Mouse (Mus musculus) midbrain, embryonic 12.5 days (tissue): ENCODE measurements at regions not wholly inside any gene's neighbourhood (a gene's known extent, or its start where the extent isn't known, plus 50 kb on each side); places are given as distances from the start of the nearest gene placed in this dataset.

ENCODE experiments used
- ATAC-seq: fragments of 200-750 bp; cut with Nextera tagmentation; 2 replicates; pipeline ENCODE4 v1.8.0; 2017; ENCODE audit warnings: low read depth, moderate TSS enrichment, moderate library complexity; ENCODE audit not compliant: low FRiP score
- H3K27ac ChIP-seq: fragments of 300-500 bp; sonication (generic); replicated peaks from 2 replicates; pipeline ENCODE4 v1.5.1; 2016; ENCODE audit warnings: mild to moderate bottlenecking
- H3K27me3 ChIP-seq: fragments of 300-500 bp; sonication (generic); 2 replicates; pipeline ENCODE4 v1.6.1; 2016; ENCODE audit warnings: mild to moderate bottlenecking
- H3K36me3 ChIP-seq: fragments of 300-500 bp; sonication (generic); 2 replicates; pipeline ENCODE4 v1.6.1; 2016
- H3K4me1 ChIP-seq: fragments of 300-500 bp; sonication (generic); 2 replicates; pipeline ENCODE4 v1.6.1; 2016
- H3K4me2 ChIP-seq: fragments of 300-500 bp; sonication (generic); replicated peaks from 2 replicates; pipeline ENCODE4 v1.6.1; 2016; ENCODE audit warnings: mild to moderate bottlenecking, moderate library complexity
- H3K4me3 ChIP-seq: fragments of 300-500 bp; sonication (generic); 2 replicates; pipeline ENCODE4 v1.5.1; 2016; ENCODE audit warnings: mild to moderate bottlenecking
- H3K9ac ChIP-seq: fragments of 300-500 bp; sonication (generic); replicated peaks from 2 replicates; pipeline ENCODE4 v1.6.1; 2016; ENCODE audit warnings: mild to moderate bottlenecking, moderate library complexity
- H3K9me3 ChIP-seq: fragments of 300-500 bp; sonication (generic); 2 replicates; pipeline ENCODE4 v1.6.1; 2016; ENCODE audit warnings: mild to moderate bottlenecking
- WGBS: fragments of 180-500 bp; shearing (Covaris S2); methylation state at CpG from one replicate; pipeline ENCODE4 v1.1.7; 2016; 5-methylcytosine and 5-hydroxymethylcytosine counted together

GRCm38 (mm10) chr14:61997736-61998135 lies 294.7 kb upstream of the Rnaseh2b start:
- peaks cover 15% of the 10 kb centered on the region for H3K4me1 ChIP-seq
- no peak overlapping the region for H3K9ac ChIP-seq
- no peaks in the 10 kb centered on the region for H3K27me3 ChIP-seq
- no peak overlapping the region for H3K4me3 ChIP-seq
- no peaks in the 10 kb centered on the region for H3K9me3 ChIP-seq
- no peaks in the 10 kb centered on the region for H3K36me3 ChIP-seq
- ATAC-seq = no peak
- no peak overlapping the region for H3K27ac ChIP-seq
- no peak overlapping the region for H3K4me2 ChIP-seq

- Histone ChIP-seq H3K27me3 (no peaks in the 10 kb centered on the region), H3K9me3 (no peaks in the 10 kb centered on the region), H3K4me3 (no peak overlapping the region), H3K27ac (no peak overlapping the region), H3K36me3 (no peaks in the 10 kb centered on the region), H3K4me1 (peaks cover 20% of the 10 kb centered on the region), H3K9ac (no peak overlapping the region), H3K4me2 (no peak overlapping the region)
- no peak for ATAC-seq
- 80% methylated on average over 3 of the region's 3 CpGs for WGBS
These were observed 294.1 kb upstream of the Rnaseh2b start for GRCm38 (mm10) chr14:61998259-61998658.

GRCm38 (mm10) chr14:62001481-62001949 lies 290.9 kb upstream of the Rnaseh2b start:
- H3K9me3 ChIP-seq = no peaks in the 10 kb centered on the region
- H3K4me2 ChIP-seq = peak overlapping the region; percentile 7; the same call in 1 of the 2 replicates
- WGBS = 13% methylated on average over 7 of the region's 7 CpGs
- H3K36me3 ChIP-seq = no peaks in the 10 kb centered on the region
- H3K27me3 ChIP-seq = no peaks in the 10 kb centered on the region
- no peak for ATAC-seq
- H3K4me3 ChIP-seq = no peak overlapping the region
- H3K27ac ChIP-seq = no peak overlapping the region
- H3K9ac ChIP-seq = no peak overlapping the region
- H3K4me1 ChIP-seq = peaks cover 25% of the 10 kb centered on the region

GRCm38 (mm10) chr14:62002131-62002530 lies 290.3 kb upstream of the Rnaseh2b start:
- no peak overlapping the region for H3K27ac ChIP-seq
- WGBS = 60% methylated on average over 5 of the region's 5 CpGs
- ATAC-seq = no peak

DNA sequence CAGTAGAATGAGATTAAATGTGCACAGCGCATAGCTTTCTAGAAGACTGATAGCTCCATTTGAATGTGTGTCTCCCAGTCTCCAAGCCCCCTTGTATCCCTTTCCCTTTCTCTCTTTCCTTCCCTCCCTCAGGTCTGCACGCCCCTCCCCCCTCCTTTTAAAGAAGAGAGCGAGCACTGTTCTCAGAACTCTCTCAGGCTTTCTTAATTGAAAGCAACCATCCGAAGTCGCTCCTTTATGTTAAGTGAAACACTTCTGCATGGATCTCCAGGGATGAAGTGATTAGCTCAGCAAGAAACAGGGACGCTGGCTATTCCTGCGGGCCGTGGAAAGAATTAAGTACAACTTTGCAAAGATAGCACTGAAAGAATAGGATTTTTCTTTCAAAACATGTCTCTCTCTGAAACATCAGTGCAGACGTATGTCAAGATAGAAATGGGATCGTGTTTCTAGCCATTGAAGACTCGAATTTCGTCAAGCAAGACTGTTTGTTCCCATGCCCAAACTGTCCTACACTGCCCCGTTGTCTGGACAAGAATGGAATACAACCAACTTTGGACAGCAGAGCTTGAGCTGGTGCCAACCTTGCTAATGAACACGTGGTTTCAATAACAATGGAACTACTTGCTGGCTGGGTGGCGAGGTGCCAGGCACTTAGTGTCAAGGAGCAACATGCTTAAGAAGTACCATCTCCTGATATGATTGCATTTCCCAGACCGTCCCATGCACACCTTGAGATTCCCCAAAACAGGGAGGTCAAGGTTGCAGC lies 289.2 kb upstream of the Rnaseh2b start:
- H3K27me3 ChIP-seq = no peaks in the 10 kb centered on the region
- no peak overlapping the region for H3K9ac ChIP-seq
- no peak overlapping the region for H3K27ac ChIP-seq
- H3K36me3 ChIP-seq = no peaks in the 10 kb centered on the region
- 0 out of 2 replicates have a peak, but pooled peaks have one; percentile 27 for ATAC-seq
- whole genome bisulfite sequencing = 25% methylated on average over 16 of the region's 16 CpGs
- peak overlapping the region; percentile 16 for H3K4me2 ChIP-seq
- H3K9me3 ChIP-seq = no peaks in the 10 kb centered on the region
- H3K4me1 ChIP-seq = peaks cover 25% of the 10 kb centered on the region
- no peak overlapping the region for H3K4me3 ChIP-seq

More at GRCm38 (mm10) chr14:62002131-62002530, 290.3 kb upstream of the Rnaseh2b start:
- Histone ChIP-seq H3K9me3 (no peaks in the 10 kb centered on the region), H3K4me1 (peaks cover 25% of the 10 kb centered on the region), H3K36me3 (no peaks in the 10 kb centered on the region), H3K4me2 (no peak overlapping the region), H3K4me3 (no peak overlapping the region), H3K27me3 (no peaks in the 10 kb centered on the region), H3K9ac (no peak overlapping the region)

GRCm38 (mm10) chr14:62003797-62004196 lies 288.6 kb upstream of the Rnaseh2b start:
- Histone ChIP-seq H3K36me3 (no peaks in the 10 kb centered on the region), H3K4me3 (no peak overlapping the region), H3K4me1 (peaks cover 25% of the 10 kb centered on the region), H3K9ac (no peak overlapping the region), H3K27me3 (no peaks in the 10 kb centered on the region), H3K9me3 (no peaks in the 10 kb centered on the region), H3K27ac (no peak overlapping the region), H3K4me2 (no peak overlapping the region)
- no peak for ATAC-seq
- WGBS = 93% methylated on average over 2 of the region's 2 CpGs

- ATAC-seq = no peak
- Histone ChIP-seq H3K9ac (no peak overlapping the region), H3K4me2 (no peak overlapping the region), H3K27me3 (no peaks in the 10 kb centered on the region), H3K36me3 (no peaks in the 10 kb centered on the region), H3K4me3 (no peak overlapping the region), H3K4me1 (no peaks in the 10 kb centered on the region; the same call in 1 of the 2 replicates), H3K27ac (no peak overlapping the region), H3K9me3 (no peaks in the 10 kb centered on the region)
- WGBS = 90% methylated on average over 5 of the region's 5 CpGs
These were observed 283.7 kb upstream of the Rnaseh2b start for GRCm38 (mm10) chr14:62008707-62009106.

- H3K4me3 ChIP-seq = no peak overlapping the region
- H3K9me3 ChIP-seq = no peaks in the 10 kb centered on the region
- no peak overlapping the region for H3K27ac ChIP-seq
- no peak for ATAC-seq
- 89% methylated on average over 4 of the region's 4 CpGs for WGBS
- no peak overlapping the region for H3K4me2 ChIP-seq
- H3K9ac ChIP-seq = no peak overlapping the region
- H3K27me3 ChIP-seq = no peaks in the 10 kb centered on the region
- H3K4me1 ChIP-seq = no peaks in the 10 kb centered on the region
- no peaks in the 10 kb centered on the region for H3K36me3 ChIP-seq
These were observed 273.6 kb upstream of the Rnaseh2b start for GRCm38 (mm10) chr14:62018804-62019203.

GRCm38 (mm10) chr14:62020996-62021395 lies 271.4 kb upstream of the Rnaseh2b start:
- Histone ChIP-seq H3K4me3 (no peak overlapping the region), H3K36me3 (no peaks in the 10 kb centered on the region), H3K27ac (no peak overlapping the region), H3K4me1 (no peaks in the 10 kb centered on the region), H3K9ac (no peak overlapping the region), H3K27me3 (no peaks in the 10 kb centered on the region), H3K4me2 (no peak overlapping the region), H3K9me3 (no peaks in the 10 kb centered on the region)
- ATAC-seq = no peak
- 78% methylated on average over 3 of the region's 3 CpGs for WGBS

DNA sequence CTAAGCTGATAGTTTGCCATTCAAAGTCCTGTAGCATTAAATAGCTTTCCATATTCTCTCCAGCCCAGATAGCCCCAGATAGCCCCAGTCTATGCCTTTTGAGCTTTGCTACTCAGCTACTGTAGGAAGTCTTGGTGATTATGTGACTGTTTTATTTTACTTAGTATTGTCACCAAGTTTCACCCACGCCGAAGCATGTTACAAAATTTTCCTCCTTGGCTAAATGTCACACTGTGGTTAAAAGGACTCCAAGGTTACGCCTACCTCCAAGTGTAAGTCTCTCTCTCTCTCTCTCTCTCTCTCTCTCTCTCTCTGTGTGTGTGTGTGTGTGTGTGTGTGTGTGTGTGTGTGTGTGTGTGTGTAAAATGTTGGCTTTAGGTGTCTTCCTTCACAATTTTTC lies 270.2 kb upstream of the Rnaseh2b start:
- H3K27ac ChIP-seq = no peak overlapping the region
- no peaks in the 10 kb centered on the region for H3K4me1 ChIP-seq
- 91% methylated on average over 3 of the region's 3 CpGs for WGBS
- H3K9me3 ChIP-seq = no peaks in the 10 kb centered on the region
- no peaks in the 10 kb centered on the region for H3K27me3 ChIP-seq
- no peak overlapping the region for H3K9ac ChIP-seq
- no peaks in the 10 kb centered on the region for H3K36me3 ChIP-seq
- H3K4me3 ChIP-seq = no peak overlapping the region
- no peak overlapping the region for H3K4me2 ChIP-seq
- no peak for ATAC-seq

- H3K4me1 ChIP-seq = no peaks in the 10 kb centered on the region
- no peak for ATAC-seq
- 84% methylated on average over 7 of the region's 7 CpGs for WGBS
- no peak overlapping the region for H3K9ac ChIP-seq
- H3K27me3 ChIP-seq = no peaks in the 10 kb centered on the region
- H3K36me3 ChIP-seq = no peaks in the 10 kb centered on the region
- no peaks in the 10 kb centered on the region for H3K9me3 ChIP-seq
- no peak overlapping the region for H3K27ac ChIP-seq
- no peak overlapping the region for H3K4me3 ChIP-seq
- H3K4me2 ChIP-seq = no peak overlapping the region
These were observed 269.4 kb upstream of the Rnaseh2b start for GRCm38 (mm10) chr14:62023022-62023421.

GRCm38 (mm10) chr14:62027751-62028279 lies 264.6 kb upstream of the Rnaseh2b start:
- H3K4me3 ChIP-seq = no peak overlapping the region
- no peaks in the 10 kb centered on the region for H3K9me3 ChIP-seq
- H3K9ac ChIP-seq = no peak overlapping the region
- no peaks in the 10 kb centered on the region for H3K27me3 ChIP-seq
- WGBS = 88% methylated on average over 8 of the region's 8 CpGs
- no peak overlapping the region for H3K27ac ChIP-seq
- no peak overlapping the region for H3K4me2 ChIP-seq
- ATAC-seq = no peak
- no peaks in the 10 kb centered on the region for H3K36me3 ChIP-seq
- H3K4me1 ChIP-seq = no peaks in the 10 kb centered on the region
